Mouse (Mus musculus): ENCODE measurements at regions not wholly inside any gene's neighbourhood (a gene's known extent, or its start where the extent isn't known, plus 50 kb on each side); places are given as distances from the start of the nearest gene placed in this dataset.

DNA sequence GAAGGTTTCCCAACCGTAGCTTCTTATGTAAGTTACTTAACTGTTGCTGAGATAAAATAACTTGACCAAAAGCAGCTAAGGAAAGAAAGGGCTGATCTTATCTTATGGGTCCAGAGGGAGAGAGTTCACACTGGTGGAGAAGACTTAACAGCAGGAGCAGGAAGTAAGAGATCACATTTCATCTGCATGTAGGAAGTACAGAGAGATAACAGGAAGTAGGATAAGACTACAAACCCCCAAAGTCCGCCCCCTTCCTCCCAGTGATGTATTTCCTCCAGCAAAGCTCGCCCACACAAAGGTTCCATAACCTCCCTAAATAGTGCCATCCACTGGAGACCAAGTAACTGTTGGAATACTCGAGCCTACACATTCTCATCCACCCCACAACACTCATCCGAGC, 79.2 kb upstream of the Tbc1d5 start:
- Histone ChIP-seq H3K79me2 (ENCODE audit: control insufficient read depth, insufficient read depth, low read length) (no peaks in the 10 kb centered on the region), H3K9ac (ENCODE audit: low read depth, low read length) (no peak overlapping the region), H3K27ac (replicated peaks; ENCODE audit: insufficient read depth, low read depth, low read length) (no peak overlapping the region), H3K36me3 (ENCODE audit: control insufficient read depth, insufficient read depth, low read length) (no peaks in the 10 kb centered on the region), H3K4me1 (ENCODE audit: control insufficient read depth, insufficient read depth, low read length) (no peaks in the 10 kb centered on the region), H3K27me3 (ENCODE audit: control insufficient read depth, insufficient read depth, low read length) (no peaks in the 10 kb centered on the region), H3K4me3 (ENCODE audit: insufficient read depth, low read depth, low read length) (no peak overlapping the region)
- TF ChIP-seq CTCF (IDR thresholded peaks at IDR 0.05; ENCODE audit: low read depth, low read length) (no peak), POLR2A (IDR thresholded peaks at IDR 0.05; ENCODE audit: extremely low read depth, insufficient read depth, low read length) (no peak)
- no peak for DNase-seq (ENCODE audit: extremely low read depth, low read depth, low spot score)
- 74% methylated on average over 5 of the region's 5 CpGs for WGBS

DNA sequence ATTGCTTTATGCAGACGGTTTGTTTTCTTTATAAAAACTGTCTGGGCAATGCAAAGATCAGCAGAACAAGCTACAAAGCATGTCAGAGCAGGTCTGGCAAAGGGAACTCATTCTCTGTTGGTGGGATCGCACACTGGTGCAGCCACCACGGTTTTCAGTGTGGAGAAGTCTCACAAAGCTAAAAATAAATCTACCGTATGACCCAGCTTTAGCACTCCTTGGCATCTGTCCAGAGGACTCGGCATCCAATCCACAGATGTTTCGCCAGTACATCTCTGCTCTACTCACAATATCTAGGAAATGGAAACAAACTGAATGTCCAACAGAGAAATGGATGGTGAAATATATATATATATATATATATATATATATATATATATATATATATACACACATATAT, 69.4 kb upstream of the Tbc1d5 start:
- no peak for TF ChIP-seq CTCF (IDR thresholded peaks at IDR 0.05; ENCODE audit: low read depth, low read length)
- no peak for TF ChIP-seq POLR2A (IDR thresholded peaks at IDR 0.05; ENCODE audit: extremely low read depth, insufficient read depth, low read length)
- no peaks in the 10 kb centered on the region for H3K79me2 ChIP-seq (ENCODE audit: control insufficient read depth, insufficient read depth, low read length)
- H3K4me3 ChIP-seq (ENCODE audit: insufficient read depth, low read depth, low read length): no peak overlapping the region
- WGBS: 65% methylated on average over 6 of the region's 6 CpGs
- H3K4me1 ChIP-seq (ENCODE audit: control insufficient read depth, insufficient read depth, low read length): no peaks in the 10 kb centered on the region
- no peak overlapping the region for H3K27ac ChIP-seq (replicated peaks; ENCODE audit: insufficient read depth, low read depth, low read length)
- no peaks in the 10 kb centered on the region for H3K27me3 ChIP-seq (ENCODE audit: control insufficient read depth, insufficient read depth, low read length)
- no peak for DNase-seq (ENCODE audit: extremely low read depth, low read depth, low spot score)
- no peak overlapping the region for H3K9ac ChIP-seq (ENCODE audit: low read depth, low read length)
- H3K36me3 ChIP-seq (ENCODE audit: control insufficient read depth, insufficient read depth, low read length): no peaks in the 10 kb centered on the region

DNA sequence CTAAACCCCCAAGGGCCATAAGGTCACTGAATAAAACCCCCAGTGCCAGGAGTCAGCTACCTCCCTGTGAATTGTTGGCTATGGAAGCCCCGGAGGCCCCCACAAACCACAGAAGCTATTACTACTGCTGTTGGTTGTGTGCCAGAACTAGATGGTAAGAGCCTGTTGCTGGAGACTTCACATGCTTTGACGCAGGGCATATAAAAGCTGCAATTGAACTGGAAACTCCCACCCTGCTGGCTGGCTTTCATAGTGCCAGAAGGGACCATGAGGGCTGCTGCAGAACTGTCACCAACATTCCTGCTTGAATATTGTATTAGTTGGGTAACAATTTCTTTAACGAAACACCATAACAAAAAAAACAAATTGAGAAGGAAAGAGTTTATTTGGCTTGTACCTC, 66.9 kb upstream of the Tbc1d5 start:
- Histone ChIP-seq H3K79me2 (ENCODE audit: control insufficient read depth, insufficient read depth, low read length) (no peaks in the 10 kb centered on the region), H3K9ac (ENCODE audit: low read depth, low read length) (no peak overlapping the region), H3K36me3 (ENCODE audit: control insufficient read depth, insufficient read depth, low read length) (no peaks in the 10 kb centered on the region), H3K27ac (replicated peaks; ENCODE audit: insufficient read depth, low read depth, low read length) (no peak overlapping the region), H3K4me3 (ENCODE audit: insufficient read depth, low read depth, low read length) (no peak overlapping the region), H3K4me1 (ENCODE audit: control insufficient read depth, insufficient read depth, low read length) (no peaks in the 10 kb centered on the region), H3K27me3 (ENCODE audit: control insufficient read depth, insufficient read depth, low read length) (no peaks in the 10 kb centered on the region)
- DNase-seq (ENCODE audit: extremely low read depth, low read depth, low spot score): no peak
- no peak for TF ChIP-seq CTCF (IDR thresholded peaks at IDR 0.05; ENCODE audit: low read depth, low read length)
- no peak for TF ChIP-seq POLR2A (IDR thresholded peaks at IDR 0.05; ENCODE audit: extremely low read depth, insufficient read depth, low read length)
- 86% methylated on average over 3 of the region's 3 CpGs for WGBS

DNA sequence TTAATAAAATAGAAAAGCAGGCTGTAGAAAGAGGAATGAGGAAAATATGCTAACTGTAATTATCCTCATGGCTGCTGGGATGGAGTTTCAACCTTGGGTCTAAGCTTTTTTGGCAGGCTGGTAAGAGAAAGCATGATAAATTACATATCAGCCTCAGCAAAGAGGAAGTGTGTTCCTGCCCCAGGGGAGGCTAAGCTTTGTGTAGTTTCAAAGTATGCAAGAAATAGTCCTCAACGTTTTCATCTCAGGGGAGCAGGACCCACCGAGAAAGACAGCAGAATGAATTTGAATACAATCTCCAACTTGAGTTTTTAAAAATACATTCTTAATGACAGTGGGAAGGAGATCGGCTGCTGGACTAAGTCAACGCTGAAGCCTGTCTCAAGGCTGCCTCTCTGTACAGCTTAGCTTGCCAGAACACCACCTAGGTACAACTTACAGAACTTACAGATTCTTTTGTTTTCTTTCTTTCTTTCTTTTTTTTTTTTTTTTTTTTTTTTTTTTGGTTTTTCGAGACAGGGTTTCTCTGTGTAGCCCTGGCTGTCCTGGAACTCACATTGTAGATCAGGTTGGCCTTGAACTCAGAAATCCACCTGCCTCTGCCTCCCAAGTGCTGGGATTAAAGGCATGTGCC, 61.3 kb upstream of the Tbc1d5 start:
- no peak for DNase-seq (ENCODE audit: extremely low read depth, low read depth, low spot score)
- no peaks in the 10 kb centered on the region for H3K36me3 ChIP-seq (ENCODE audit: control insufficient read depth, insufficient read depth, low read length)
- H3K4me3 ChIP-seq (ENCODE audit: insufficient read depth, low read depth, low read length): no peak overlapping the region
- no peaks in the 10 kb centered on the region for H3K4me1 ChIP-seq (ENCODE audit: control insufficient read depth, insufficient read depth, low read length)
- TF ChIP-seq CTCF (IDR thresholded peaks at IDR 0.05; ENCODE audit: low read depth, low read length) (no peak), POLR2A (IDR thresholded peaks at IDR 0.05; ENCODE audit: extremely low read depth, insufficient read depth, low read length) (no peak)
- no peak overlapping the region for H3K9ac ChIP-seq (ENCODE audit: low read depth, low read length)
- no peaks in the 10 kb centered on the region for H3K79me2 ChIP-seq (ENCODE audit: control insufficient read depth, insufficient read depth, low read length)
- no peak overlapping the region for H3K27ac ChIP-seq (replicated peaks; ENCODE audit: insufficient read depth, low read depth, low read length)
- WGBS: 73% methylated on average over 5 of the region's 5 CpGs
- no peaks in the 10 kb centered on the region for H3K27me3 ChIP-seq (ENCODE audit: control insufficient read depth, insufficient read depth, low read length)

DNA sequence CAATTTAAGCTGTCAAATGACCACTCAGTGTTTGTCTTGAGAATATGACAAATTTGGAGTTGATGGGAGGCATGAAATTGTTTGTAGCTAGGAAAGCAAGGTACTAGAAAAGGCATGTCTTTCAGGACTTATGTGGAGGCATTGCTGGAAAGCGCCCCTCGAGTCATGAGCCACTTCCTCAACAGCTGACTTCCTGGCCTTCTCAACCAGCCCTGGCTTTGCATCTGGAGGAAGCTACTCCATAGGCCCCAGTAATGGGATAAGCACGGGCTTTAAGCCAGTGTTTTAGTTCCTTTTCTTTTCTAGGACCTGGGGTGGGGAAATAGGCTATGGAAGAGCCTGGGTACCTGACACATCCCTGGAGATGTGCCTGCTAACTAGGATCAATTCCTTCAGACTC, 60.3 kb upstream of the Tbc1d5 start:
- Histone ChIP-seq H3K79me2 (ENCODE audit: control insufficient read depth, insufficient read depth, low read length) (no peaks in the 10 kb centered on the region), H3K9ac (ENCODE audit: low read depth, low read length) (no peak overlapping the region), H3K27ac (replicated peaks; ENCODE audit: insufficient read depth, low read depth, low read length) (no peak overlapping the region), H3K36me3 (ENCODE audit: control insufficient read depth, insufficient read depth, low read length) (no peaks in the 10 kb centered on the region), H3K27me3 (ENCODE audit: control insufficient read depth, insufficient read depth, low read length) (no peaks in the 10 kb centered on the region), H3K4me1 (ENCODE audit: control insufficient read depth, insufficient read depth, low read length) (no peaks in the 10 kb centered on the region), H3K4me3 (ENCODE audit: insufficient read depth, low read depth, low read length) (no peak overlapping the region)
- DNase-seq (ENCODE audit: extremely low read depth, low read depth, low spot score): no peak
- WGBS: 61% methylated on average over 3 of the region's 3 CpGs
- TF ChIP-seq CTCF (IDR thresholded peaks at IDR 0.05; ENCODE audit: low read depth, low read length) (no peak), POLR2A (IDR thresholded peaks at IDR 0.05; ENCODE audit: extremely low read depth, insufficient read depth, low read length) (no peak)
